Mouse (Mus musculus) left cerebral cortex, adult 9 months (tissue): ENCODE data around the gene Aldh1a7.
"Not testable (repeated sequence)": the region's sequence is repeated elsewhere in the genome, so short reads cannot be mapped to it uniquely, and the experiment has no call there.

Experiments
- DNase-seq, 2 experiments: peaks; one replicate each; pipeline ENCODE4 v3.0.0; 2022; ENCODE audit warnings: low spot score in 2 of 2

Gene Aldh1a7

GRCm38 (mm10) chr19:20727381-20727780, at the start of gene Aldh1a7:
TSS of gene Aldh1a7 (minus strand) at chr19:20727562.
- DNase-seq, result no peak

- DNase-seq, result no peak
Observed at GRCm38 (mm10) chr19:20775681-20776080, 48.3 kb upstream of the Aldh1a7 start.

GRCm38 (mm10) chr19:20773941-20774340, 46.6 kb upstream of the Aldh1a7 start:
- no peak for DNase-seq

GRCm38 (mm10) chr19:20764214-20764613, 36.9 kb upstream of the Aldh1a7 start:
- DNase-seq, result peak in 1 of 2 experiments; percentile 34

GRCm38 (mm10) chr19:20761675-20762426, 34.5 kb upstream of the Aldh1a7 start:
- no peak for DNase-seq

GRCm38 (mm10) chr19:20761119-20761518, 33.8 kb upstream of the Aldh1a7 start:
- no peak for DNase-seq

GRCm38 (mm10) chr19:20744630-20745029, 17.3 kb upstream of the Aldh1a7 start:
- no peak for DNase-seq

GRCm38 (mm10) chr19:20728278-20728677, 916 bp upstream of the Aldh1a7 start:
- DNase-seq, result no peak

- no peak for DNase-seq
Observed at GRCm38 (mm10) chr19:20722913-20723312, 4.4 kb downstream of the Aldh1a7 start.

GRCm38 (mm10) chr19:20720298-20720697, 7.1 kb downstream of the Aldh1a7 start:
- peak in 1 of 2 experiments; percentile 6 for DNase-seq

- DNase-seq, result no peak
Observed at GRCm38 (mm10) chr19:20715617-20716016, 11.7 kb downstream of the Aldh1a7 start.

GRCm38 (mm10) chr19:20715093-20715492, 12.3 kb downstream of the Aldh1a7 start:
- DNase-seq, result no peak

GRCm38 (mm10) chr19:20714543-20714942, 12.8 kb downstream of the Aldh1a7 start:
- no peak for DNase-seq

GRCm38 (mm10) chr19:20707159-20707558, 20.2 kb downstream of the Aldh1a7 start:
- no peak for DNase-seq

GRCm38 (mm10) chr19:20706747-20707146, 20.6 kb downstream of the Aldh1a7 start:
- DNase-seq, result no peak

GRCm38 (mm10) chr19:20702074-20702473, 25.3 kb downstream of the Aldh1a7 start:
- no peak for DNase-seq

- no peak for DNase-seq
Observed at GRCm38 (mm10) chr19:20677697-20678355, 49.5 kb downstream of the Aldh1a7 start.

- no peak for DNase-seq
Observed at GRCm38 (mm10) chr19:20654141-20654873, 73.1 kb downstream of the Aldh1a7 start.

- DNase-seq, result no peak
Observed at GRCm38 (mm10) chr19:20653082-20653676, 74.2 kb downstream of the Aldh1a7 start.

GRCm38 (mm10) chr19:20650008-20650407, 77.4 kb downstream of the Aldh1a7 start:
- DNase-seq, result no peak

GRCm38 (mm10) chr19:20647496-20647895, 79.9 kb downstream of the Aldh1a7 start:
- not testable (repeated sequence) for DNase-seq

- DNase-seq, result no peak
Observed at GRCm38 (mm10) chr19:20644346-20644745, 83.0 kb downstream of the Aldh1a7 start.
